Mouse (Mus musculus) embryonic fibroblast, embryonic 13.5 days (primary cell): ENCODE measurements at regions not wholly inside any gene's neighbourhood (a gene's known extent, or its start where the extent isn't known, plus 50 kb on each side); places are given as distances from the start of the nearest gene placed in this dataset.

Experiments
- H3K27ac ChIP-seq: 2 replicates; pipeline ENCODE4 v1.5.1; 2012; ENCODE audit warnings: low read length, control low read depth, inconsistent platforms; ENCODE audit not compliant: insufficient read depth
- H3K4me1 ChIP-seq: 2 replicates; pipeline ENCODE4 v1.6.1; 2011; ENCODE audit warnings: low read length; ENCODE audit not compliant: control insufficient read depth, insufficient read depth
- H3K4me3 ChIP-seq: 2 replicates; pipeline ENCODE4 v1.5.1; 2011; ENCODE audit warnings: mild to moderate bottlenecking, control low read depth, low read length; ENCODE audit not compliant: insufficient read depth
- CTCF ChIP-seq: IDR thresholded peaks from 2 replicates; pipeline ENCODE4 v1.5.1; 2011; ENCODE audit warnings: mild to moderate bottlenecking, control low read depth, low read length, moderate library complexity, borderline replicate concordance; ENCODE audit not compliant: insufficient read depth
- POLR2A ChIP-seq: IDR thresholded peaks from 2 replicates; pipeline ENCODE4 v1.6.1; 2011; ENCODE audit warnings: low read depth, mild to moderate bottlenecking, control low read depth, low read length, moderate library complexity

DNA sequence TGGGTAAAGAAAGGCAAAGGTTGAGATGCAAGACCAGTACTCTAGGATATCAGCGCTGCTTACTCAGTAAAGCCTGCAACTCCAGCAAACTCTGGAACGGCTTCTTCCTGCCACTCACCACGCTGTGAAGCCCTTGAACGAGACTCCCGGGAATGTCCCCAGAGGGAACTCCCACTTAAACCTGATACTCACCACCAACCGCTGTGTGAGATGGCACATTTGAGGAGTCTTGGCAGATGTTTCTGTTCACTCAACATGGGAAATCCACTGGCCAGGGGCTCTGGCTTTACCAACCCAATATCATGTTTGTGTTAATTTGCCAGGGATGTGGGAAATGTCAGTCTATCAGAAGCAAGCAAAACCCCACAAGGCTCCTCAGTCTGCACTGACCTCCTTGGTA lies 90.2 kb upstream of the Rab3gap2 start:
- TF ChIP-seq CTCF = no peak
- TF ChIP-seq POLR2A = no peak
- no peaks in the 10 kb centered on the region for H3K4me1 ChIP-seq
- H3K27ac ChIP-seq = no peak overlapping the region
- H3K4me3 ChIP-seq = no peak overlapping the region

- TF ChIP-seq CTCF = no peak
- no peak for TF ChIP-seq POLR2A
- no peak overlapping the region for H3K27ac ChIP-seq
- no peaks in the 10 kb centered on the region for H3K4me1 ChIP-seq
- no peak overlapping the region for H3K4me3 ChIP-seq
Observed at GRCm38 (mm10) chr1:185112017-185112399, 91.9 kb upstream of the Rab3gap2 start.

- no peak overlapping the region for H3K4me3 ChIP-seq
- no peak overlapping the region for H3K27ac ChIP-seq
- no peak for TF ChIP-seq POLR2A
- no peak for TF ChIP-seq CTCF
- no peaks in the 10 kb centered on the region for H3K4me1 ChIP-seq
Observed at GRCm38 (mm10) chr1:185111347-185112016, 92.4 kb upstream of the Rab3gap2 start.

GRCm38 (mm10) chr1:185104945-185105884 lies 98.7 kb upstream of the Rab3gap2 start:
- TF ChIP-seq CTCF (no peak), POLR2A (no peak)
- H3K4me3 ChIP-seq = no peak overlapping the region
- no peak overlapping the region for H3K27ac ChIP-seq
- no peaks in the 10 kb centered on the region for H3K4me1 ChIP-seq

DNA sequence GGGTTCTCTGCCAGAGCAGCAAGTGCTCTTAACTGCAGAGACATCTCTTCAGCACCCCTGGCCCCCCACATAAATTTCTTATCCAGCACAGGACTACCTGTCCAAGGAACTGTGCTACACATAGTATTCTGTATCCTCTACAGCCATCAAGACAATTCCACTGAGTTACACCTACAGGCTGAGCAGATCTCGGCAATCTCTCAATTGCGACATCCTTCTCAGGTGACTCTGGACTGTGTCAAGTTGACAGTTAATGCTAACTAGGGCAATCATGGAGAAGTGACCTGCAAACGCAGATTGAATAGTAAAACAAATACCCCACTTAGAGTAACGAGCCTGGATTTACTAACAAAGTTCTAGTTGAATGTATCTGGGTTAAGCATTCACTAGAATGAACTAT lies 100.1 kb upstream of the Rab3gap2 start:
- Histone ChIP-seq H3K4me3 (no peak overlapping the region), H3K27ac (no peak overlapping the region), H3K4me1 (no peaks in the 10 kb centered on the region)
- TF ChIP-seq POLR2A (no peak), CTCF (no peak)

- TF ChIP-seq POLR2A = no peak
- TF ChIP-seq CTCF = no peak
Observed at GRCm38 (mm10) chr1:185098975-185099958, 99.9 kb upstream of the Mark1 start.

GRCm38 (mm10) chr1:185098195-185098974 lies 99.0 kb upstream of the Mark1 start:
- H3K27ac ChIP-seq = no peak overlapping the region
- TF ChIP-seq CTCF (no peak), POLR2A (no peak)

More at GRCm38 (mm10) chr1:185098975-185099958, 99.9 kb upstream of the Mark1 start:
- H3K27ac ChIP-seq = no peak overlapping the region
- no peak overlapping the region for H3K4me3 ChIP-seq
- H3K4me1 ChIP-seq = 0 out of 2 replicates have a peak, but pooled peaks cover 3% of the 10 kb centered on the region

GRCm38 (mm10) chr1:185096741-185097140 lies 97.4 kb upstream of the Mark1 start:
- TF ChIP-seq POLR2A = no peak
- no peak for TF ChIP-seq CTCF
- Histone ChIP-seq H3K4me3 (no peak overlapping the region), H3K27ac (no peak overlapping the region), H3K4me1 (0 out of 2 replicates have a peak, but pooled peaks cover 3% of the 10 kb centered on the region)

More at GRCm38 (mm10) chr1:185098195-185098974, 99.0 kb upstream of the Mark1 start:
- H3K4me3 ChIP-seq = no peak overlapping the region
- H3K4me1 ChIP-seq = 0 out of 2 replicates have a peak, but pooled peaks cover 3% of the 10 kb centered on the region

- Histone ChIP-seq H3K27ac (no peak overlapping the region), H3K4me1 (no peaks in the 10 kb centered on the region), H3K4me3 (no peak overlapping the region)
- TF ChIP-seq POLR2A = no peak
- no peak for TF ChIP-seq CTCF
Observed at GRCm38 (mm10) chr1:185092757-185093156, 93.4 kb upstream of the Mark1 start.
